Mouse (Mus musculus): ENCODE measurements around the gene Zeb2. TPM values are rescaled to one million over a fixed set of nuclear protein-coding genes. Genes with fewer than 3 reads are reported as not detected.

Zeb2 gene
- polyA plus RNA-seq, 1 experiment, result 20.1 TPM

- no peaks in the 10 kb centered on the region for H3K9me3 ChIP-seq
- no peak overlapping the region for H3K4me3 ChIP-seq (replicated peaks)
- TF ChIP-seq FLI1 (IDR thresholded peaks at IDR 0.05; ENCODE audit: low read length) (no peak), GATA1 (IDR thresholded peaks at IDR 0.05; ENCODE audit: borderline replicate concordance, low read length) (no peak)
- H3K4me1 ChIP-seq, result peaks cover 95% of the 10 kb centered on the region
- no peaks in the 10 kb centered on the region for H3K27me3 ChIP-seq (replicated peaks)
- peaks cover 99% of the 10 kb centered on the region for H3K36me3 ChIP-seq (replicated peaks; ENCODE audit: low read length)
These were observed 28.0 kb downstream of the Zeb2 start for GRCm38 (mm10) chr2:45089251-45089530.

- no peak overlapping the region for H3K4me3 ChIP-seq (replicated peaks)
- no peaks in the 10 kb centered on the region for H3K27me3 ChIP-seq (replicated peaks)
- peaks cover 99% of the 10 kb centered on the region for H3K36me3 ChIP-seq (replicated peaks; ENCODE audit: low read length)
- peaks cover 95% of the 10 kb centered on the region for H3K4me1 ChIP-seq
- TF ChIP-seq GATA1 (IDR thresholded peaks at IDR 0.05; ENCODE audit: borderline replicate concordance, low read length), result no peak
- TF ChIP-seq FLI1 (IDR thresholded peaks at IDR 0.05; ENCODE audit: low read length), result no peak
- no peaks in the 10 kb centered on the region for H3K9me3 ChIP-seq
These were observed 28.6 kb downstream of the Zeb2 start for GRCm38 (mm10) chr2:45088435-45089250.

GRCm38 (mm10) chr2:45087208-45087607 lies 30.0 kb downstream of the Zeb2 start:
- H3K9me3 ChIP-seq, result no peaks in the 10 kb centered on the region
- TF ChIP-seq FLI1 (IDR thresholded peaks at IDR 0.05; ENCODE audit: low read length) (no peak), GATA1 (IDR thresholded peaks at IDR 0.05; ENCODE audit: borderline replicate concordance, low read length) (no peak)
- H3K36me3 ChIP-seq (replicated peaks; ENCODE audit: low read length), result peaks cover 99% of the 10 kb centered on the region
- H3K4me1 ChIP-seq, result peaks cover 97% of the 10 kb centered on the region
- H3K27me3 ChIP-seq (replicated peaks), result no peaks in the 10 kb centered on the region
- H3K4me3 ChIP-seq (replicated peaks), result no peak overlapping the region

GRCm38 (mm10) chr2:45085653-45086052 lies 31.5 kb downstream of the Zeb2 start:
- Histone ChIP-seq H3K36me3 (replicated peaks; ENCODE audit: low read length) (peaks cover 97% of the 10 kb centered on the region), H3K27me3 (replicated peaks) (no peaks in the 10 kb centered on the region), H3K4me3 (replicated peaks) (peak overlapping the region; percentile 84), H3K9me3 (no peaks in the 10 kb centered on the region), H3K4me1 (peaks cover 98% of the 10 kb centered on the region)
- TF ChIP-seq FLI1 (IDR thresholded peaks at IDR 0.05; ENCODE audit: low read length), result no peak
- no peak for TF ChIP-seq GATA1 (IDR thresholded peaks at IDR 0.05; ENCODE audit: borderline replicate concordance, low read length)

- peaks cover 95% of the 10 kb centered on the region for H3K4me1 ChIP-seq
- H3K36me3 ChIP-seq (replicated peaks; ENCODE audit: low read length), result peaks cover 96% of the 10 kb centered on the region
- H3K4me3 ChIP-seq (replicated peaks), result no peak overlapping the region
- no peaks in the 10 kb centered on the region for H3K27me3 ChIP-seq (replicated peaks)
- TF ChIP-seq GATA1 (IDR thresholded peaks at IDR 0.05; ENCODE audit: borderline replicate concordance, low read length) (no peak), FLI1 (IDR thresholded peaks at IDR 0.05; ENCODE audit: low read length) (no peak)
- no peaks in the 10 kb centered on the region for H3K9me3 ChIP-seq
These were observed 34.2 kb downstream of the Zeb2 start for GRCm38 (mm10) chr2:45083042-45083441.

- Histone ChIP-seq H3K9me3 (no peaks in the 10 kb centered on the region), H3K4me3 (replicated peaks) (no peak overlapping the region), H3K4me1 (peaks cover 94% of the 10 kb centered on the region), H3K36me3 (replicated peaks; ENCODE audit: low read length) (peaks cover 95% of the 10 kb centered on the region), H3K27me3 (replicated peaks) (no peaks in the 10 kb centered on the region)
- TF ChIP-seq FLI1 (IDR thresholded peaks at IDR 0.05; ENCODE audit: low read length), result no peak
- TF ChIP-seq GATA1 (IDR thresholded peaks at IDR 0.05; ENCODE audit: borderline replicate concordance, low read length), result no peak
These were observed 35.6 kb downstream of the Zeb2 start for GRCm38 (mm10) chr2:45081559-45081958.

GRCm38 (mm10) chr2:45077938-45078487 lies 39.2 kb downstream of the Zeb2 start:
- Histone ChIP-seq H3K27me3 (replicated peaks) (no peaks in the 10 kb centered on the region), H3K4me3 (replicated peaks) (peak overlapping the region; percentile 77), H3K9me3 (no peaks in the 10 kb centered on the region), H3K4me1 (peaks cover 90% of the 10 kb centered on the region), H3K36me3 (replicated peaks; ENCODE audit: low read length) (peaks cover 95% of the 10 kb centered on the region)
- TF ChIP-seq GATA1 (IDR thresholded peaks at IDR 0.05; ENCODE audit: borderline replicate concordance, low read length) (no peak), FLI1 (IDR thresholded peaks at IDR 0.05; ENCODE audit: low read length) (no peak)

- peaks cover 90% of the 10 kb centered on the region for H3K4me1 ChIP-seq
These were observed 39.8 kb downstream of the Zeb2 start for GRCm38 (mm10) chr2:45077383-45077782.

GRCm38 (mm10) chr2:45073025-45073424 lies 44.2 kb downstream of the Zeb2 start:
- peaks cover 86% of the 10 kb centered on the region for H3K4me1 ChIP-seq
- no peaks in the 10 kb centered on the region for H3K27me3 ChIP-seq (replicated peaks)
- no peaks in the 10 kb centered on the region for H3K9me3 ChIP-seq
- H3K4me3 ChIP-seq (replicated peaks), result no peak overlapping the region
- TF ChIP-seq GATA1 (IDR thresholded peaks at IDR 0.05; ENCODE audit: borderline replicate concordance, low read length) (no peak), FLI1 (IDR thresholded peaks at IDR 0.05; ENCODE audit: low read length) (no peak)
- H3K36me3 ChIP-seq (replicated peaks; ENCODE audit: low read length), result peaks cover 94% of the 10 kb centered on the region

More at GRCm38 (mm10) chr2:45077383-45077782, 39.8 kb downstream of the Zeb2 start:
- no peak for TF ChIP-seq GATA1 (IDR thresholded peaks at IDR 0.05; ENCODE audit: borderline replicate concordance, low read length)
- TF ChIP-seq FLI1 (IDR thresholded peaks at IDR 0.05; ENCODE audit: low read length), result no peak
- H3K9me3 ChIP-seq, result no peaks in the 10 kb centered on the region
- peaks cover 95% of the 10 kb centered on the region for H3K36me3 ChIP-seq (replicated peaks; ENCODE audit: low read length)
- no peak overlapping the region for H3K4me3 ChIP-seq (replicated peaks)
- H3K27me3 ChIP-seq (replicated peaks), result no peaks in the 10 kb centered on the region

GRCm38 (mm10) chr2:45071296-45071695 lies 45.9 kb downstream of the Zeb2 start:
- TF ChIP-seq GATA1 (IDR thresholded peaks at IDR 0.05; ENCODE audit: borderline replicate concordance, low read length) (no peak), FLI1 (IDR thresholded peaks at IDR 0.05; ENCODE audit: low read length) (no peak)
- Histone ChIP-seq H3K4me1 (peaks cover 89% of the 10 kb centered on the region), H3K9me3 (no peaks in the 10 kb centered on the region), H3K4me3 (replicated peaks) (no peak overlapping the region), H3K27me3 (replicated peaks) (no peaks in the 10 kb centered on the region), H3K36me3 (replicated peaks; ENCODE audit: low read length) (peaks cover 96% of the 10 kb centered on the region)
